Mouse (Mus musculus): Measurements from ENCODE around the gene Olfr223. TPM values are rescaled to one million over a fixed set of nuclear protein-coding genes. Genes with fewer than 3 reads are reported as not detected.

The Olfr223 gene
- polyA plus RNA-seq, 2 experiments = not detected

DNA sequence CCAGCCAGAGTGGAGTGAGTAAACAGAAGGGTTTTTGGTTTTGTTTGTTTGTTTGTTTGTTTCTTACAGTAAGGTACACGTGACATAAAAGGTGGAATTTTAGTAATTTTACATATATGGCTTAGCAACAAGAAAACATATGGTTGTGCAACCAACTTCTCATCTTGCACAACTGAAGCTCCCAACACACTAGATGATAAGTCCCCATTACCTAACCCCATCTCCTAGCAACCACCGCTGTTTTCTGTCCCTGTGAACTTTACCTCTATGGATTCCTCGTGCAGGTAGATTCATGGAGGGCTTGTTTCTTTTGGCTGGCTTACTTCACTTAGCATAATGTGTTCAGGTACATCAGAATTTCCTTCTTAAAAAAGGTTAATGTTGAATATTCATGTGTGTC, 49.7 kb downstream of the Olfr223 start:
- Histone ChIP-seq H3K9ac (ENCODE audit: low read depth, low read length, severe bottlenecking) (no peak overlapping the region), H3K36me3 (ENCODE audit: control insufficient read depth, insufficient read depth, low read length) (no peaks in the 10 kb centered on the region), H3K9me3 (ENCODE audit: control insufficient read depth, low read length) (no peaks in the 10 kb centered on the region), H3K4me3 (replicated peaks; ENCODE audit: low read length) (no peak overlapping the region), H3K4me2 (replicated peaks; ENCODE audit: low read depth, low read length, severe bottlenecking) (no peak overlapping the region), H3K27ac (replicated peaks; ENCODE audit: low read depth, low read length) (no peak overlapping the region), H3K4me1 (ENCODE audit: control insufficient read depth, insufficient read depth, low read length) (peaks cover 3% of the 10 kb centered on the region; the same call in 1 of the 2 replicates), H3K27me3 (ENCODE audit: control insufficient read depth, insufficient read depth, low read length) (no peaks in the 10 kb centered on the region)
- 83% methylated on average over 3 of the region's 3 CpGs for WGBS
- ATAC-seq (ENCODE audit: low FRiP score, low read depth) (no peak), DNase-seq (ENCODE audit: low spot score) (no peak)
- no peak for TF ChIP-seq POLR2A (IDR thresholded peaks at IDR 0.05; ENCODE audit: borderline replicate concordance, extremely low read depth, insufficient read depth, insufficient read length)

DNA sequence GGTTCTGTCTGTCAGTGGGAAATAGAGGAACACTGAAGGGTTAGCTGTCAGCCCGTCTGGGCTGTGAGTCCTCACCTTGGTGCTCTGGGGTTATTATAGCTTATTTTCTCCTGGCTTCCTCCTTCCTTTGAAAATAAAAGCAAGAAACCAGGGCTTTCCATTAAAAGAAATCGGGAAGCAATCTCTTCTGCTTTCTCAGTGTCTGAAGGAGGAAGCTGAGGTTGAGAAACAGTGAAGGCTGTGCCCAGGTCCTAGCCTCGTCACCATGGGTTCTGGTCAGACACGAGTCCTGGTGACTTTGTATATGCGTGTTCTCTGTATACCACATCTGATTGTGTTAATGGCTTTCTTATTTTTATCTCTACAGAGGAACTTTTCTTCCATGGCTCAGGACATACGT, 50.6 kb downstream of the Olfr223 start:
- Histone ChIP-seq H3K4me3 (replicated peaks; ENCODE audit: low read length) (no peak overlapping the region), H3K9me3 (ENCODE audit: control insufficient read depth, low read length) (no peaks in the 10 kb centered on the region), H3K9ac (ENCODE audit: low read depth, low read length, severe bottlenecking) (no peak overlapping the region), H3K4me2 (replicated peaks; ENCODE audit: low read depth, low read length, severe bottlenecking) (no peak overlapping the region), H3K36me3 (ENCODE audit: control insufficient read depth, insufficient read depth, low read length) (no peaks in the 10 kb centered on the region), H3K27me3 (ENCODE audit: control insufficient read depth, insufficient read depth, low read length) (no peaks in the 10 kb centered on the region), H3K4me1 (ENCODE audit: control insufficient read depth, insufficient read depth, low read length) (peaks cover 10% of the 10 kb centered on the region), H3K27ac (replicated peaks; ENCODE audit: low read depth, low read length) (no peak overlapping the region)
- 83% methylated on average over 6 of the region's 6 CpGs for WGBS
- TF ChIP-seq POLR2A (IDR thresholded peaks at IDR 0.05; ENCODE audit: borderline replicate concordance, extremely low read depth, insufficient read depth, insufficient read length) = no peak
- DNase-seq (ENCODE audit: low spot score) (no peak), ATAC-seq (ENCODE audit: low FRiP score, low read depth) (no peak)

DNA sequence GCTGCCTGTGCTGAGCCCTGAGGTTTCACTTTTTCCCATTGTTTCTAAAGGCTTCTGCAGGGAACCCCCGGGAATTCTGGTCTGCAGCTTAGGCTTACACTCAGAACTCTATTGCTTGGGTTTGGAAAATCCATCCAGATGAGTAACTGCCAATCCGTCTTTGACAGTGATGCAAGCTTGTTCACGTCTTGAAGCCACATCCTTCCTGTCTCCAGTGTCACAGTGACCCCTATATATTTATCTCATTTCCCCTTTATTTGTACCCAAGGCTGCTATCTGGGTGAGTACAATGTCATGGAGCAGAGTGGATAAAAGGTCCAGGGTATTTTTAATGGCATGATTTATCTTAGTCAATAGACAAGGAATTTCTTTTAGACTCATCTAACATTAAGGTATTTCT, 51.8 kb downstream of the Olfr223 start, which contains the start of gene Nlrp3:
TSS of gene Nlrp3 (plus strand) at position 245 of the 400 bp plus-strand sequence.
- H3K4me2 ChIP-seq (replicated peaks; ENCODE audit: low read depth, low read length, severe bottlenecking) = no peak within 1 kb of the TSS
- no peak within 1 kb of the TSS for H3K27ac ChIP-seq (replicated peaks; ENCODE audit: low read depth, low read length)
- H3K9me3 ChIP-seq (ENCODE audit: control insufficient read depth, low read length) = no peaks in the 10 kb centered on the region
- no peak for DNase-seq (ENCODE audit: low spot score)
- TF ChIP-seq POLR2A (IDR thresholded peaks at IDR 0.05; ENCODE audit: borderline replicate concordance, extremely low read depth, insufficient read depth, insufficient read length) = no peak
- H3K9ac ChIP-seq (ENCODE audit: low read depth, low read length, severe bottlenecking) = no peak within 1 kb of the TSS
- no peak within 1 kb of the TSS for H3K4me3 ChIP-seq (replicated peaks; ENCODE audit: low read length)
- no peaks in the 10 kb centered on the region for H3K27me3 ChIP-seq (ENCODE audit: control insufficient read depth, insufficient read depth, low read length)
- H3K36me3 ChIP-seq (ENCODE audit: control insufficient read depth, insufficient read depth, low read length) = no peaks in the 10 kb centered on the region
- WGBS = 52% methylated on average over 3 of the region's 3 CpGs
- no peak for ATAC-seq (ENCODE audit: low FRiP score, low read depth)
- H3K4me1 ChIP-seq (ENCODE audit: control insufficient read depth, insufficient read depth, low read length) = peaks cover 10% of the 10 kb centered on the region

DNA sequence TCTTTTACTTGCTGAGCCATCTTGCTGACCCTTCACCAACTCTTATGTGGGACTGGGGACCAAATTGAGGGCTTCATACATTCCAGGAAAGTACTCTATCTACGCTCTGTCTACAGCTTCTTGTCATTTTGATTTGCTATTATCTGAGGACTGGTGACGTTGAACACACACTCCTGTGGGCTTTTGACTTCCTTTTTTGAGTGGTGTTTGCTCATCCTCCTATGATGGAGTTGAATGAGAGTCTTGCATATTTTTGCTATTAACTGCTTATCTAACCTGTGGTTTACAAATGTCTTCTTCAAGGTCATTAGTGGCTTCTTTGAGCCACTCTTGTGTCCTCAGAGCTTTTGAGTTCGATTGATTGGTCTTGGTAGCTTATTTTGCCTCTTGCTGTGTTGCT, 53.0 kb downstream of the Olfr223 start:
- H3K9ac ChIP-seq (ENCODE audit: low read depth, low read length, severe bottlenecking) = no peak overlapping the region

More for the DNA sequence above, 53.0 kb downstream of the Olfr223 start:
- no peak for DNase-seq (ENCODE audit: low spot score)
- Histone ChIP-seq H3K9me3 (ENCODE audit: control insufficient read depth, low read length) (no peaks in the 10 kb centered on the region), H3K4me2 (replicated peaks; ENCODE audit: low read depth, low read length, severe bottlenecking) (no peak overlapping the region), H3K4me1 (ENCODE audit: control insufficient read depth, insufficient read depth, low read length) (peaks cover 10% of the 10 kb centered on the region), H3K27ac (replicated peaks; ENCODE audit: low read depth, low read length) (no peak overlapping the region), H3K4me3 (replicated peaks; ENCODE audit: low read length) (no peak overlapping the region), H3K36me3 (ENCODE audit: control insufficient read depth, insufficient read depth, low read length) (no peaks in the 10 kb centered on the region), H3K27me3 (ENCODE audit: control insufficient read depth, insufficient read depth, low read length) (no peaks in the 10 kb centered on the region)
- TF ChIP-seq POLR2A (IDR thresholded peaks at IDR 0.05; ENCODE audit: borderline replicate concordance, extremely low read depth, insufficient read depth, insufficient read length) = no peak
- no peak for ATAC-seq (ENCODE audit: low FRiP score, low read depth)
- WGBS = 76% methylated on average over 3 of the region's 3 CpGs

Other genes starting within 250 kb of the Olfr223 start
- gene Prss38, start 217.6 kb downstream of the Olfr223 start, polyA plus RNA-seq (2012; rRNA removed) = 0.13 and 0.33 TPM in 2 replicates
- gene Prss38, start 217.6 kb downstream of the Olfr223 start, polyA plus RNA-seq (2014; fragmentation: Nextera tagmentation; extraction: Ambion mirVana) = not detected in 2 replicates
- gene Jmjd4, start 143.2 kb downstream of the Olfr223 start, polyA plus RNA-seq (2012; rRNA removed) = 11.5 and 12.7 TPM in 2 replicates
- 11.7 and 12.6 TPM in 2 replicates for gene Jmjd4, start 143.2 kb downstream of the Olfr223 start, polyA plus RNA-seq (2014; fragmentation: Nextera tagmentation; extraction: Ambion mirVana)
- gene Snap47, start 142.1 kb downstream of the Olfr223 start, polyA plus RNA-seq (2012; rRNA removed) = 88.9 and 94.2 TPM in 2 replicates
- 127 and 139 TPM in 2 replicates for gene Snap47, start 142.1 kb downstream of the Olfr223 start, polyA plus RNA-seq (2014; fragmentation: Nextera tagmentation; extraction: Ambion mirVana)
- 4.0 and 4.8 TPM in 2 replicates for gene Zfp867, start 120.8 kb downstream of the Olfr223 start, polyA plus RNA-seq (2012; rRNA removed)
- 10.7 and 11.7 TPM in 2 replicates for gene Zfp867, start 120.8 kb downstream of the Olfr223 start, polyA plus RNA-seq (2014; fragmentation: Nextera tagmentation; extraction: Ambion mirVana)
- 18.1 and 19.6 TPM in 2 replicates for gene Zkscan17, start 66.5 kb downstream of the Olfr223 start, polyA plus RNA-seq (2012; rRNA removed)
- 19.5 and 21.5 TPM in 2 replicates for gene Zkscan17, start 66.5 kb downstream of the Olfr223 start, polyA plus RNA-seq (2014; fragmentation: Nextera tagmentation; extraction: Ambion mirVana)
- gene Nlrp3, start 51.7 kb downstream of the Olfr223 start, polyA plus RNA-seq (2012; rRNA removed) = 0.57 and 0.58 TPM in 2 replicates
- gene Nlrp3, start 51.7 kb downstream of the Olfr223 start, polyA plus RNA-seq (2014; fragmentation: Nextera tagmentation; extraction: Ambion mirVana) = 0.48 and 0.65 TPM in 2 replicates
- gene Olfr222, start 17.1 kb downstream of the Olfr223 start, polyA plus RNA-seq (2012; rRNA removed) = not detected in 2 replicates
- gene Olfr222, start 17.1 kb downstream of the Olfr223 start, polyA plus RNA-seq (2014; fragmentation: Nextera tagmentation; extraction: Ambion mirVana) = not detected in 2 replicates
- gene Mprip, start 68.0 kb upstream of the Olfr223 start, polyA plus RNA-seq (2012; rRNA removed) = 122 and 128 TPM in 2 replicates
- gene Mprip, start 68.0 kb upstream of the Olfr223 start, polyA plus RNA-seq (2014; fragmentation: Nextera tagmentation; extraction: Ambion mirVana) = 87.1 and 99.6 TPM in 2 replicates
- gene Pld6, start 194.4 kb upstream of the Olfr223 start, polyA plus RNA-seq (2012; rRNA removed) = 5.1 and 5.9 TPM in 2 replicates
- gene Pld6, start 194.4 kb upstream of the Olfr223 start, polyA plus RNA-seq (2014; fragmentation: Nextera tagmentation; extraction: Ambion mirVana) = 0.58 and 1.4 TPM in 2 replicates
- gene Flcn, start 216.7 kb upstream of the Olfr223 start, polyA plus RNA-seq (2012; rRNA removed) = 51.1 and 63.5 TPM in 2 replicates
- gene Flcn, start 216.7 kb upstream of the Olfr223 start, polyA plus RNA-seq (2014; fragmentation: Nextera tagmentation; extraction: Ambion mirVana) = 27.6 and 33.1 TPM in 2 replicates
- gene Nt5m, start 246.2 kb upstream of the Olfr223 start, polyA plus RNA-seq (2012; rRNA removed) = 39.7 and 47.3 TPM in 2 replicates
- gene Nt5m, start 246.2 kb upstream of the Olfr223 start, polyA plus RNA-seq (2014; fragmentation: Nextera tagmentation; extraction: Ambion mirVana) = 41.9 and 43.1 TPM in 2 replicates
- 70.6 and 84.2 TPM in 2 replicates for gene Cops3, start 246.5 kb upstream of the Olfr223 start, polyA plus RNA-seq (2012; rRNA removed)
- 192 and 198 TPM in 2 replicates for gene Cops3, start 246.5 kb upstream of the Olfr223 start, polyA plus RNA-seq (2014; fragmentation: Nextera tagmentation; extraction: Ambion mirVana)

Measured in limb, embryonic 14.5 days (tissue).